Mouse (Mus musculus): ENCODE measurements around the gene Nip7. TPM values are rescaled to one million over a fixed set of nuclear protein-coding genes. Genes with fewer than 3 reads are reported as not detected.

Gene Nip7
- polyA plus RNA-seq, 1 experiment from 2014 or later = 128 TPM

Small RNA genes lying within 50 kb of the gene (microRNA-seq; reads per million reads assigned to microRNA genes)
- gene Mir7075 = 0.90 reads per million

Other genes with a start within 250 kb of the Nip7 start
- gene Has3, start 186.6 kb upstream of the Nip7 start, polyA plus RNA-seq (2016; fragmentation: Nextera tagmentation; extraction: Ambion mirVana) = 0.25 and 0.26 TPM in 2 replicates
- gene Utp4, start 163.2 kb upstream of the Nip7 start, polyA plus RNA-seq (2016; fragmentation: Nextera tagmentation; extraction: Ambion mirVana) = 96.5 and 105 TPM in 2 replicates
- 7.4 and 7.7 TPM in 2 replicates for gene Sntb2, start 121.1 kb upstream of the Nip7 start, polyA plus RNA-seq (2016; fragmentation: Nextera tagmentation; extraction: Ambion mirVana)
- gene Vps4a, start 25.7 kb upstream of the Nip7 start, polyA plus RNA-seq (2016; fragmentation: Nextera tagmentation; extraction: Ambion mirVana) = 67.6 and 69.5 TPM in 2 replicates
- gene Pdf, start 8.3 kb upstream of the Nip7 start, polyA plus RNA-seq (2016; fragmentation: Nextera tagmentation; extraction: Ambion mirVana) = 46.6 and 52.1 TPM in 2 replicates
- 32.8 and 37.3 TPM in 2 replicates for gene Cog8, start 188 bp upstream of the Nip7 start, polyA plus RNA-seq (2016; fragmentation: Nextera tagmentation; extraction: Ambion mirVana)
- not detected in 2 replicates for gene Tmed6, start 8.8 kb downstream of the Nip7 start, polyA plus RNA-seq (2016; fragmentation: Nextera tagmentation; extraction: Ambion mirVana)
- 17.0 and 19.6 TPM in 2 replicates for gene Terf2, start 39.7 kb downstream of the Nip7 start, polyA plus RNA-seq (2016; fragmentation: Nextera tagmentation; extraction: Ambion mirVana)
- gene Cyb5b, start 93.8 kb downstream of the Nip7 start, polyA plus RNA-seq (2016; fragmentation: Nextera tagmentation; extraction: Ambion mirVana) = 169 and 173 TPM in 2 replicates
- 7.6 and 7.8 TPM in 2 replicates for gene Nfat5, start 236.6 kb downstream of the Nip7 start, polyA plus RNA-seq (2016; fragmentation: Nextera tagmentation; extraction: Ambion mirVana)

All from forebrain, embryonic 10.5 days (tissue).